Mouse (Mus musculus) urinary bladder, adult 2 months (tissue): ENCODE measurements around the gene Etl4. TPM values are rescaled to one million over a fixed set of nuclear protein-coding genes. Genes with fewer than 3 reads are reported as not detected.

Experiments used
- DNase-seq: peaks from one replicate; pipeline ENCODE4 v3.0.0; 2022; ENCODE audit warnings: low spot score
- polyA plus RNA-seq: library from polyadenylated mRNA; depleted of rRNA; stranded (reverse); fragments of >200 nt; gene quantifications from 2 replicates; pipeline ENCODE4 v1.2.3, GENCODE M21; 2012

Gene Etl4
- polyA plus RNA-seq, 1 experiment: 40.5 TPM

DNA sequence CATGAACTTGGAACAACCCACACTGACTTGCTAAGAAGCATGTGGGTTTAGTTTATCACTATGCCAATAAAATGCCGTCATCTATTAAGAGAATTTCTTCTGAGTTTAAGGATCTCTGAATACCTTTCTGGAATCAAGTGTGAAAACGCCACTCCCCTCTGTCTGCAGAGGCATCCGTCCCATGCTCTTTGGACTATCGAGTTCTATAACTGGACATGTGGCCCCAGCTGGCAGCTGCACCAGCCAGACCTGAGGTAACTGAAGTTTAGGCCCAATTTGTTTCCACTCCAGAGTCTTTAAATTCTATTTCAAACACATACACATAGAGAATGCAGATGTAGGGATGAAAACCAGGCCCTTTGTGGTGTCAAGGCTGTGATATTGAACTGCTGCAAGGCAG is 795.5 kb downstream of the Etl4 start:
- no peak for DNase-seq

DNA sequence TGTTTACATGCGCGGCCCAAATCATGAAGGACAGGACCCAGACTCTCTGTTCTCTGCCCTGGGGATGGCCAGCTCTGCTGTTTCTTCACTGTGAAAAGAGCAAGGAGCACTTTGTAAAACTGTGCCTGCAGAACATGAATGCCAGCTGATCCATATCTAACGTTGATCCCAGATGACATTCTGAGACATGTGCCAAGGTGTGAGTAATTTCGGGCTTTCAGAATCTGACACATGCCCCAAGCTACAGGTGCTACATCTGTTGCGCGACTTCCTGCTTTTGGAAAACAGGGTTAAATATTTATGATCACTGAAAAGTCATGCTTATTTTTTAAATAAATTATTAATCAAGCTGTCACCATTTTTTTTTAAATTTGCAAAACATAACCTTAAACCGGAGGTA is 801.0 kb downstream of the Etl4 start:
- no peak for DNase-seq

DNA sequence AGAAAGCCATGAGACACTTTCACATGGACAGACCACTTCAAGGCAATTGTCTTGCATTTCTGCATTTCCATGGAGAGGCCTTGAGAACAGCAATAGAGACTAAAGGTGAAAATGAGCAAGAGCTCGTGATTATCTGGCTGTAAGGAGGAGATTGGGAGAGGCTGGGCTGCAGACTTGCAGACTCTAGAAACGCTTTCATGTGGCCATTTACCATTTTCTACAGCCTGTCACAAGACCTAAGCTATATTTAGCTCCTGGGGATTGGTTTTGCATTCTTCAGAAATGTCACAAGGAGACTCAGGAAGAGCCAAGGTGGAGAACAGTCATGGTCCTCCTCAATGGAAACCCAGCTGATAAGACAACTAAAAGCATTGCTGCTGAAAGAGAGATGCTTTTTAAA is 801.4 kb downstream of the Etl4 start:
- no peak for DNase-seq

DNA sequence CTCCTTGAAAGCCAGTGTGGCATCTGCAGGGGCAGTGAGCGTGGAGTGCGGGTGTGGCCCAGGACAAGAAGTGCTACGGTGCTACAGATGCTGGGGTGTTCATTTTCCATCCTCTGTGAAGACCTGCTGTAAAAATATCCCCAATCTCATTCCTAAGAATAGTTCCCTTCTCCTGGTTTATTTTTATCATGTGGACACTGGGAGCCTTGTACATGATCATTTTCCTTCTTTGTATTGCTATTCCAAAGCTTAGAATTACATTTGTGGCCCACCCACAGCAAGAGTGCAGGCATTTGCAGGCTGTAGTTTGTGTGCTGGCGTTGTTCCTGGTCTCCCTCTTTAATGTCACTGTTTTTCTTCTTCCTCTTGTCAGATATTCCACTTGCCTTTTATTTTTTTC is 809.5 kb downstream of the Etl4 start:
- DNase-seq: no peak

DNA sequence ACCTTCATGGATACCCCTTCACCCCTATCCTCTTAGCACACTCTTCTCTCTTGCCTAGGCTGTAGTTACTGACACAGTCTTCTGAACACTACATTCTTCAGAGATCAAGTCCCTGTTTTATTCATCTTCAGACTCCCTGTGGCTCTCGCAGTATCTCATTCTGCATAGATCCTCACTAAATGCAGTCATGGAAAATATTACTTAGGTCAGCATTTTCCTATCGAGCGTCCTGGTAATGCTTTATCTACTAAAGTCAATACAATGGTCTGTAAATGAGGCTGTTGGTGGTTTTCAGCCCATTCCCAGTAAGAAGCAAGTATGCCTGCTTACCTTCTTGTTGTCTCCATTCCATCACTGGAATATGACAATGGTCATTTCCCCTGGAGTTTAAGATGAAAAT is 811.5 kb downstream of the Etl4 start:
- no peak for DNase-seq

DNA sequence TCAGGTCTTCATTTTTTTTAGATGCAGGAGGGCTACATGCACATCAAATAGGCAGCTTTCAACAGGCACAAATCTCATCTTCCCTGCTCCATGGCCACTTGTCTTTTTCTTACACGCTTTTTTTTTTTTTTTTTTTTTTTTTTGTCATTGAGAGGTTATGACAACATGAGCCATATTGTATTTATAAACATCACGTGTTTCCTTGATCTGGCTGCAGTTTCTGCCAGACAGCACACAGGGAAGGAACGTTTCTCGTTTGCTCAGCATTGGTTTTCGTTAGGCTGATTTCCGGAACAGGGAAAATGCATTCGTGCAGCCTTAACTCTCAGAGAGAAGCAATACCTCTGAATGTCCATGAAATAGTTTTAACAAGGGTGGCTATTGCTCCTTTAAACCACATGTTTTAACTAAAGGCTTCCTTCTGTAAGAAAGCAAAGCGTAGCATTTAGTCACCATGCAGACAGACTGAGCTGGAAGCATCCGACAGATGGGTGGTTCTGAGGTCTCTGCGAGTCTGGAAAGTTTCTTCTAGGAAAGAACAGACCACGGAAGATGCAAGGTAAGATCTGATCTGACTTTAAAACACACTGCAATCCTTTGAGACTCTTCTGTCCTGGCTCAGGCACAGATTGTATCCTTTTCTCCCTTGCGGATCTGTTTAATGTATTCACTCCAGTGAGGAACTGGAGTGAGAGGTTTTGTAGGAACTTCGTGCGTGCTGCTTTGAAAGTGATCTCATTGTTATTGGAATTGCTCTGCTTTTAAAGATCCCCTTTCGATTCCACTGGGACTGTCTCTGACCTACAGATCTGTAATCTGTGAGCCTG is 812.8 kb downstream of the Etl4 start:
- no peak for DNase-seq

DNA sequence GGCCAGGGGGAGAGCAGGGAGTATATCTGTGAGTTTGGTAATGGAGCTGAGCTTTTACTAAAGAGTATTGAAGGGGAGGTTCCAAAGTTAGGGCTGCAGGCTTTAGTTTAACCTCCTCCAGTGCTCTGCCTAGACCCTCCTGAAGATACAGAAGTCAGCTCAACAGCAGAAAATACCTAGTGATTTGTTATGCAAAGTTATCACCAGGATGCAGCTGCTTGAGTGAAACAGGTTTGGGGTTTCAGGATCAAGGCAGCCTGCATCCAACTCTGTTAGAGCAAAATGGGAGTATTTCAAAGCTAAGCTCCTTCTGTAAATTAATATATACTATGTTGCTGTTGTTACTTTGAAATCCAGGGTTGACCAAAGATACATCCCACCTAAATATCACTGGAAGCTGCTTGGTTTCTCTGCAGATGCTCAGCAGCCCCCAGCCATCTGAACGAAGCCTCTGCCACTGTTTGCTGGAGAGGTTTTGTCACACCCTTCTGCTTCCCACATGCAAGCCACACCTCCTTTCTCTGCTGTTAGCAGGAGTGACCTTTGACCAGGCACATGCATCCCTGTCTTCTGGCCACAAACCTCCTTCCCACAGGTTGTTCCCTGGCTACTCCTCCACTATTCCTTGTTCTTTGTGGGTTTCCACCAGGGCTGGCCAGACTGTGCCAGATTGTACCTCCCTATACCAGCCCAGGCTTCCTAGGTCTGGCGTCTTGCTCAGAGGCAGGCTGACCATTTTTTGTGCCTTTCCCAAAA is 814.6 kb downstream of the Etl4 start:
- no peak for DNase-seq

DNA sequence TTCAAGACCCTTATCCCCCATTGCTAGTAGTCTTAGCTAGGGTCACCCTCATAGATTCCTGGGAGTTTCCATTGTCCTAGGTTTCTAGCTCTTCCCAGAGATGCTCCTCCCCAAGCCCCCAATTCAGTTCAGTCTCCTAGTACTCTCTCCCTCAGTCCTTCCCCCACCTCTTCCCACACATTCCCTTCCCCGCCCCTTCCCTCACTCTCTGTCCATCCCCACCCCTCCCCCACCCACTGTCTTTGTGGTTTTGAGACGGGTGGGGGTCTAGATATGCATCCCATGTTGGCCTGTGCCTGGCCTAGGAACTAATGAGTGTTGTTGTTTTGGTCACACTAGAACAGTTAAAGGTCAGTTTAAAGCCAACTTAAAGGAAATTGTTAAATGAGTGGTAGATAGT is 817.4 kb downstream of the Etl4 start:
- no peak for DNase-seq

DNA sequence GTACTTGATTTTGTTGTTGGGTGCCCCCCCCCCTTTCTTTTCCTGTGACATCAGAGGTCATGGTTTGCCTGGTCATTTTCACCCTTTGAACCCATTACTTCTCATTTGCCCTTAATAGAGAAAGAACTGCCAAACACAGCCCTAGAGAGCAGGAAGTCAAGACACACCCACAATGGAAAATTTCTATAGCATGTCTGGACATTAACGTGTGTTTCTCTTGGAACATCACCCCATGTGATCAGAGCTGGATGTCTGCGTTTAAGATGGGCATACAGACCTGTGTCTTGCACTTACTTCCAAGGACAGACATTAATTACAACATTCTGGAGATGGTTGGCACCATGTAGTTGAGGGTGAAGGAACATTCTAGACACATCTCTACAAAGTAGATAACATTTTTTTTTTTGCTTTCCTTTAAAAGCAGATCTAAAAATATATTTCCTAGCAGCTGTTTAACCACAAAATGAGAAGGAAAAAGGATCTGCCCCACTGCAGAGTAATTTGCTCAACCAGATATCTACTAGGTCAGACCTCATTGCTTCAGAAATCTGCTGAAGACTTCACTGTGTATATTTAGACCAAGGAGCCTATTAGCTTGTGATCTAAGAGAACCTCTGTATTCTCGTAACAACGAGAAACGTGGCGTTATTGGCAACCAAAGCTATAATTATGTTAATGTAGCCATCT is 818.3 kb downstream of the Etl4 start:
- no peak for DNase-seq

DNA sequence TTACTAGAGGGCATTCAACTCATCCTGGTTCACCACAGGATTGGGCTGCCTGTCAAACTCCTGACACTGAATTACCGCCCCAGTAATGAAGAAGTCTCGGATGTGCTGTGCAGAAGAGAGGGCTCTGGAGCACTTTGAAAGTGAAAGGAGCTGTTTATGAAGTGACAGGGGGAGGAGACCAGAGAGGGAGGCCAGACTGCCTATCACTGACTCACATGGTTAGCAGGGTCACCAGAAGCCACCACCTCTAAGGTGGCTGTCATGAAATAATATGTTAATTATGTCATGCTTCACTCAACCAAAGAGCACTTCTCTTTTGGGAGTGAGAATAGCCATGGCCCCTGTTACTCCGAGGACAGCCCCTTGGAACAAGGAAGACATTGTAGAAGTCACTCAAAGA is 825.9 kb downstream of the Etl4 start:
- no peak for DNase-seq

DNA sequence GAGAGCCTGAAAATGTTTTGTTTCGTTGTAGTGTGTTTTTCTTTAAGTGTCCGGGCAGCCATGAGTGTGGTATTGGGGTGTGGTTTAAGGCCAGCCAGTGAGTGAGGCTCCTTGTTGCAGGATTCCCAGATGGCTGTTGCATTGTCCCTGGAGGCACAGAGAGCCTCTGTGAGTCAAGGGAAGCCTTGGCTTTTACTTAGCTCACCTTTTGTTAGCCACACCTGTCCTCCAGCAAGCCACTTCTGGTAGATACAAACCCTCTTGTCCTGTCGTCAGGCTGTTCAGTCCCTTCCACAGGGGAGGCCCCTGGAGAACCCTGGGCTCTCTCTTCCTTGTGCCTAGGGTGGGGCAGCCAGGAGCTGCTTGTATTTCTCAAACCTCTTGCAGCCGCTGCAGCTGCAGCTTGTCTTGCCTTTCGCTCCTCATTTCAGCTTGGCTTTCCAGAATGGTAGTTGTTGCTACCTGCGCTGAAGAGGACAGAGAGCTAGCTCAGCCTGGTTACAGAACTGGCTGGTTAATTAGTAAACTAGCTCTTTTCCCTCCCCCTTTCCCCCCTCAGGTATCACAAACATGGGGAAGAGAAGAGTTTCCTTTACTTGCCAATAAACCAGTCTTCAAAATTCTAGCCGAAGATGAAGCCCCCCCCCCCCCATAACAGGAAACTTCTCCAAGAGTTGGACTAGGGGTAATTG is 826.9 kb downstream of the Etl4 start:
- DNase-seq: no peak

DNA sequence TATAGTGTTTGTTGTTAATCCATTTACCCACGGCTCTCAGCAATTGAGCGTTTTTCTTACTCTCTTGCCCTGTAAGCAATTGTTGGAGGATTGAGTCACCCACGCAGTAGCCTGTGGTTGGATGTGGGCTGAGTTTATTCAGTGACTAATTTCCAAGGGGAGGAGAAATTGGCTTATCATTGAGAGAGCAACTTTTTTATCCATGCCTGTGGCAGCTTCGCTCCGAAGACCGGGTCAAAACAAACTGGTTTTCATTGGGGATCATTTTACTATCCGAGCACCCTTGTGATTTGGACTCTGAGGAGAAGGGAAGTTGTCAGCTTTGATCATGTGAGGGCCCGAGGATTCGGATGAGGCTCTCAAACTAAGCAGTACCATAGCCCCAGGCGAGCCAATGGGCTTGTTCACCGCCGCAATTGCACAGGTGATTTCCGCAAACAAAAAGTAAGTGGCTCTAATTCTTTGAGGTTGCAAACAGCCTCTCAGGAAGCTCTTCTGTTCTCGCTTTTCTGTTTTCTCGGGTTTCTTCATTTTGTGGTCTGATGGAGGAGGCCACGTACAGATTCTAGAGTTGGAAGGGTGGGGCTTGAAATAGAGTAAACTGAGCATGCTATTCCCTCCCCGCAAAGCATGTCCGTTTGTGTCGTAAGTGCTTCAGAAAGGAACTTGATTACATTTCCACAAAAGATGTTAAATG is 827.7 kb downstream of the Etl4 start:
- peak; percentile 26 for DNase-seq

DNA sequence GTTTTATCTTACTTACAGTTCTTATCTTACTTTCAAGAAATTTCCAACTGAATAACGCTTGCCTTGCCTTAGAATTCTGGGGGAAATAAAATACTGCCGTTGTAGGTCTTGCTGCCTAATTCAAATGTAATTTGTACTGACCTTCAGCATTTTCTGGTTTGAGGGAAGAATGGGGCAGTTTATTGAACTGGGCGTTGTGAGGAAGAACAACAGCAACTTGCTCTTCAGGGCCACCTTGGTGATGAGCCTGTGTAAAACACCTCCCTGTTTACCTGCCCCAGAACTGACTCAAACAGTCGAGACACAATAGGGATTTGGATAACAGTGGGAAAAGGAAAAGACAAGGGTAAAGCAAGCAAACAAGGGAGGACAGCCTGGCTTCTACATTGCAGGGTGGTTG is 828.3 kb downstream of the Etl4 start:
- no peak for DNase-seq

DNA sequence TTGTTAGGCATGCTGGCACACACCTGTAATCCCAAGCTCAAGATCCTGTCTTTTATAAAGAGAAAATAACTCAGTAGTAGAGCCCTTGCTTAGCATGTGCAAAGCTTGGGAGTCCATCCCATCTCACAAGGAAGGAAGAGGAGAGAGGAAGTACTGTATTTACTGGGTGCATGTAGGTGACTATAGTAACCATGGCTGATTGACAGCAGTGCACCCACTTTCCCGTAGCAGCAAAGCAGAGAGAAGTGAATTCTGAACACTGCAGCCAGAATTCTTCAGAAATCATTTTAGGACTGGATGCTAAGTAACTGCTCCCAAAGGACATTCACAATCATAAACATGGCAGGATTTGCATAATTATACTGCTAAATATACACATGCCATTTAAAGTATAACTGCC is 838.1 kb downstream of the Etl4 start:
- DNase-seq: no peak

DNA sequence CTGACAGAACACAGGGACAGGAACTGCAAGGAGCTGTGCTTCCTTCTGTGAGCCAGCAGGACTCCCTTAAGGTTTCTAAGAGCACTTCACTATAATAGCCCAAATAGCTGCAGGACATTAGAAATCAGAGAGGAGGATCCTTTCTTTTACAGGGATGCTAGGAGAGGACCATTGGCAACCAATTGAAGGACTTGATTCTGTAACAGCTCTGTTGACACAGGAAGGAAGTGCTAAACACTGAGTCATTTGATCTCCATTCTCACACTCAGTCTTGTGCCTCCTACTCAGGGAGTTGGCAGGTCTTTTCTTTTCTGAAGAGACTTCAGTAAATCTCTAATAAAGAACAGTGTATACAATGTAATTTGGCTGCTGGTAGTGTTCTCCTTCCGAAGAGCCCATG is 838.9 kb downstream of the Etl4 start:
- DNase-seq: no peak

DNA sequence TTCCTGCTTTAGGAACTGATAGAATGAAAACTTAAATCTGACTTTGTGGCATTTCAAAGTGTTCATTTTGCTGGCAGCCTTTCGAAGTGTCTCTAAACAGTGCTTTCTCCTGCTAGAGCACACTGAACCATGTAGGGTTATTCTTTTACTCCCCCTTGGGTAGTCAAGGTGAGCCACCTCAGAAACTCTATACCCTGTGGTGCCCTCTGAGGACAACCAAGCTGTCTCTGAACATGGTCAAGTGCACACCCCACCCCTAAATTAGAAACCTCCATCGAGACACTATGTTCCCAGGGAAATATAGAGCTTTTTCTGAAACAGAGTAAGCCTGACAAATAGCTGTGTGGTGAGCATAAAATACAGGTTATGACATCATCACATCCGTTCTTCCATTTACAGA is 840.1 kb downstream of the Etl4 start:
- no peak for DNase-seq

DNA sequence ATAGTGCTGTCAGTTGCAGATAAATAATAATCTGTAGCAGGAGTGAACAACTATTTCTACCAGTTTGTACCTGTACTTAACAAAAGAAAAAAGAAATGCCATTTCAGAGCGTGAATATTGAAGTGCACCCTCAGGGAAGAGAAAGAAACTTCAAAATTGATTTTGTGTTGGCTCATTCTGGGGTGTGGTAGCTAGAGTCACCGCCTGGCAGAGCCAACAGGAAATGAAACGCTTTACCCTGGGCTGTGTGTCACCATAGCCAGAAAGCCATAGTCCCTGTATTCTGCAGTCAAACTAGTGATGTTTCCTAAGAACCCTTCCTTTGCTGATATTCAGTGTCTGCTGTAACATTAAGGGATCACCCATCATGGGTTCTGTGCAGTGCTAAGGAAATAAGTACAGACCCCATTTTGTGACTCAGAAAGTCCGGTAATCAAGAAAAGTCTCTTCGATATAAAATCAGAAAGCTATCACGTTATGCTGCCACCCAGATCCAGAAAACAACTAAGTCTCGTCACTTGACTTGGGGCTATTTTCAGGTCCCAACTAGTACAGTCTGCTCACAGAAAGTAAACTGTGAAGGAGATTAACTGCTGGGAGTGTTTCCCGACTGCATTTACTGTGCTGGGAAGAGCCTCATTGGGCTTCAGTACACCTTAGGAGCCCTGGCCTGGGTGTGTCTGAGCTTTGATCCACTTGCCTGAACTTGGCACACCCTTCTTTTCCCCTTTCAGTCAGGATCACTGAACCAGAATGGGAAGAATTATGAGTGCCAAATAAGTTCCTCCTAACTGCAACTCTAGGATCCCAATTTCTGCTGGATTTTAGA is 843.9 kb downstream of the Etl4 start:
- no peak for DNase-seq

DNA sequence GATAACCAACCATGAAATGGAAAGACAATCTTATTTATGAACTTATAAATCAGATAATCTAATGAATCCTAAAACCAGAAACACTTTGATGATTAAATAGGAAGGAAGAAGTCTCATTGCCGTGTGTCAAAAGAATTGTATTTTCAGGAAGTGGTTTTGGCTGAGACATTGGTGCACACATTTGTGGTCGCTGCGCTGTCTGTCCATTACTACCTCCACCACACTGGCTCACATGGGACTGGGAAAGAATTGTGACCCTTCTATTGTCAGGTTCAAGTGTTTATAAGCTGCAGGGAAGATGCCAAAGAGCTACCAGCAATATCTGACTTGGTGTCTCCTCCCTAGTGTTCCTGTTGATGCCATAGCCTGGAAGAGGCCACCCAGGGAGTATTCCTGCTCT is 847.4 kb downstream of the Etl4 start:
- DNase-seq: no peak

DNA sequence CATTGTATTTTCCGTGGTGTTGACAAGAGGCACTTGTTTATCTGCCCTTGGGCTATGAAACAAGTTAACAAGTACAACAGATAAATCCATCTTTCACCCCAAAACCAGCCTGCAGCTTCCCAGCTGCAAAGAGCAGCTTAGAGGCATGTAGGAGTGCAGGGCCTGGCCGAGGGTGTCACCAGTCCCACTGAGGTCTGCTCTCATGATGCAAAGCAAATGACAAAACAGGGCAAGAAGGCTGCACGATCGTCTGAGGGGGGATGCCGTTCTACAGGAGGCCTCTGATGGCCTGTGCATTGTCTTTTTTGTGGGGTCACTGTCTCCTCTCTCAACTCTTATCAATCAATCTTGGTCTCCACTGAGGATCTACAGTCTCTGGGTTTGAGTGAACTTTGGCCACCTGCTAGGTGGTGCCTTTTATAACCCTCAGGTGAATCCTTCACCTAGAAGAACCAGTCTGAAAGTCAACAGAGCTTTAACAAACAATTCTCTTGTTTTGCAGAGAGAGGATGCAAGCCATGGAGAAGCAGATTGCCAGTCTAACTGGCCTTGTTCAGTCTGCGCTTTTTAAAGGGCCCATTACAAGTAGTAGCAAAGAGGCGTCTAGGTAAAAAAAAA is 849.6 kb downstream of the Etl4 start:
- DNase-seq: peak; percentile 32

DNA sequence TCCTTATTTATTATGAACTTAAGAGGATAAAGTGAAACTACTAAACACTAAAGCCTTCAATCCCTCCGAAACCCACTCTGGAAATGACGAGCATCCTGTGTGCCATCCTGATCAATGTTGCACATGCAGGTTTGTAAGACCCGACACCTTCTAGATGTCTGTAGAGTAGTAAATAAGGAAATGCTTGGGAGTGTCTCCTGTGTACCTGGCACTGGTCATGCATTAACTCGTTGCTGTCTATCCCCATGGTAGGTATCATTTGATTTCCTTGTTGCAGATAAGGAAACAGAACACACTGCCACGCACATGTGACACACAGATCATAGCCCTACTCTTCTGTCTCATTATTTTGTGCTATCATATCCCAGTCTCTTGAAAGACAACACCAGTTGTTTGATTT is 851.7 kb downstream of the Etl4 start:
- DNase-seq: no peak
